Mouse (Mus musculus) forebrain, embryonic 14.5 days (tissue): ENCODE results near the gene Tmed5. TPM values are rescaled to one million over a fixed set of nuclear protein-coding genes. Genes with fewer than 3 reads are reported as not detected.
"Not testable (repeated sequence)": the region's sequence is repeated elsewhere in the genome, so short reads cannot be mapped to it uniquely, and the experiment has no call there.

Source experiments
- ATAC-seq: fragments of 200-750 bp; cut with Nextera tagmentation; 2 replicates; pipeline ENCODE4 v1.8.0; 2017; ENCODE audit warnings: mild to moderate bottlenecking, moderate library complexity
- DNase-seq: peaks from one replicate; pipeline ENCODE4 v3.0.0-alpha.2; 2015; ENCODE audit warnings: low spot score
- H3K27ac ChIP-seq: fragments of 300-500 bp; sonication (generic); 2 replicates; pipeline ENCODE4 v1.5.1; 2014; ENCODE audit warnings: low read depth, mild to moderate bottlenecking, control low read depth, low read length, moderate library complexity
- H3K27me3 ChIP-seq: fragments of 300-500 bp; sonication (generic); replicated peaks from 2 replicates; pipeline ENCODE4 v1.6.1; 2014; ENCODE audit warnings: low read length, control low read depth, mixed read lengths; ENCODE audit not compliant: control insufficient read depth, insufficient read depth
- H3K36me3 ChIP-seq: fragments of 300-500 bp; sonication (generic); 2 replicates; pipeline ENCODE4 v1.6.1; 2014; ENCODE audit warnings: low read length, control low read depth; ENCODE audit not compliant: control insufficient read depth, insufficient read depth
- H3K4me1 ChIP-seq: fragments of 300-500 bp; sonication (generic); 2 replicates; pipeline ENCODE4 v1.6.1; 2014; ENCODE audit warnings: antibody characterized with exemption, low read length, control low read depth; ENCODE audit not compliant: control insufficient read depth, insufficient read depth
- H3K4me2 ChIP-seq: fragments of 300-500 bp; sonication (generic); 2 replicates; pipeline ENCODE4 v1.6.1; 2014; ENCODE audit warnings: mild to moderate bottlenecking, control low read depth, low read length
- H3K4me3 ChIP-seq: fragments of 300-500 bp; sonication (generic); 2 replicates; pipeline ENCODE4 v1.5.1; 2014; ENCODE audit warnings: low read depth, low read length, control low read depth
- H3K9ac ChIP-seq: fragments of 300-500 bp; sonication (generic); 2 replicates; pipeline ENCODE4 v1.6.1; 2014; ENCODE audit warnings: mild to moderate bottlenecking, low read length, control low read depth, moderate library complexity
- H3K9me3 ChIP-seq: fragments of 300-500 bp; sonication (generic); replicated peaks from 2 replicates; pipeline ENCODE4 v1.6.1; 2016; ENCODE audit warnings: low read length, control low read depth, mixed read lengths; ENCODE audit not compliant: control insufficient read depth
- WGBS: fragments of 180-500 bp; shearing (Covaris S2); extraction: QIAGEN DNeasy Blood & Tissue Kit; methylation state at CpG from one replicate; pipeline ENCODE4 v1.1.7; 2014; 5-methylcytosine and 5-hydroxymethylcytosine counted together
- polyA plus RNA-seq: library from polyadenylated mRNA; unstranded; fragments of >200 nt; fragmentation: Nextera tagmentation; extraction: Ambion mirVana; gene quantifications from 2 replicates; pipeline ENCODE4 v1.2.1, GENCODE M21; 2014

The Tmed5 gene
- polyA plus RNA-seq, 1 experiment from 2014 or later, result 17.2 TPM

DNA sequence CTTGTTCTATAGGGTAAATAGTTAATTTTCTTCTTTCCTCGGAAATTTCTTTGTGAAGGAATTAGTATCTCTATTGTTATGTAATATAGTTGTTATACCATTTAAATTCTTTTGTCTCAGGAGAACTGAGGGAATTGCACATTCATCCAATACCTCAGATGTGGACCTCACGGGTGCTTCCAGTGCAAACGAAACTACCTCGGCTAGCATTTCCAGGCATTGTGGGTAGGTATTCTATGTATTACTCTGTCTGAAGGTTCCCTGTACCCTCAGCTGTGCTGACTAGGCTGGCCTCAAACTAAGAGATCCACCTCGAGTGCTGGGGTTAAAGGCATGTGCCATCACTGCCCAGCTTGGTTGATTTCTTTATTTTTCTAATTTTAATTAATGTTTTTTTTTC is 28.1 kb downstream of the Tmed5 start:
- Histone ChIP-seq H3K27ac (no peak overlapping the region), H3K4me1 (no peaks in the 10 kb centered on the region), H3K9ac (no peak overlapping the region), H3K27me3 (no peaks in the 10 kb centered on the region), H3K9me3 (no peaks in the 10 kb centered on the region), H3K4me3 (no peak overlapping the region), H3K36me3 (peaks cover 53% of the 10 kb centered on the region), H3K4me2 (no peak overlapping the region)
- DNase-seq, result no peak
- ATAC-seq, result no peak
- WGBS, result 86% methylated on average over 5 of the region's 5 CpGs

DNA sequence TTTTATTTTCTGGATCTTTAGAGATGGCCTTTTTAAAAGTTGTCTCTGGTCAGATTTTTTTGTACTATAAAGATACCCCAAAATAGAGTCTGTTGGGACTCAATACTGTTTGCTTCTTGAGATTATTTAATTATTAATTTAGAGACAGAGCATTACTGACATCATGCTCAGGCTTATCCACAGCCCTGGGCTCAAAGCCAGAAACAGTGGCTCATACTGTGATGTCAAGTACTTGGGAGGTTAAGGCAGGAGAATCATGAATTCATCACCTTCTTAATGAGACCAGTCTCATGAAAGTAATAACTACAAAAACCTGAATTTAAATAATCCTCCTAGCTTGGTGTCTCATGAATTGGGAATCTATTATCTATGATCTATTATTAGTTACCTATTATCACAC is 32.2 kb downstream of the Tmed5 start:
- no peaks in the 10 kb centered on the region for H3K27me3 ChIP-seq
- no peak overlapping the region for H3K4me3 ChIP-seq
- no peak overlapping the region for H3K9ac ChIP-seq
- DNase-seq, result peak; percentile 23
- peaks cover 64% of the 10 kb centered on the region for H3K36me3 ChIP-seq
- H3K4me1 ChIP-seq, result no peaks in the 10 kb centered on the region
- H3K4me2 ChIP-seq, result no peak overlapping the region
- no peak overlapping the region for H3K27ac ChIP-seq
- ATAC-seq, result no peak
- H3K9me3 ChIP-seq, result no peaks in the 10 kb centered on the region

DNA sequence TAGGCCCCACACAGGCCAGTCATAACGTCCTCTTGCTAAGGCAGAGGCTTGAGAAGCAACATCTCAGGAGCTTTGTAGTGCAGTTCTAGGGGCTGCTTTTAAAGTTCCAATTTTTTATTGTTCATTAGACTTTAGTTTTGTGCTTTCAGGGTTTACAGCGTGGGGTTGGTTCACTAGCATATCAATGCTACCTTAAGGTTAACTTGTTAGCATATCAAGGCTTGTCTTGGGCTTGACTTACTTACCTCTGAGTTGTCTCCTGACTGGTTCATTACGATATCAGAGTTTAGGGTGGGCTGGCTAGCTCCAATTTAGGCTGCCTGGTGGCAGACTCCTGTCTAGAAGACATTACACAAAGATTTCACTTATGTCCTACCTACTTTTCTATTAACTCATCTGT is 34.7 kb downstream of the Tmed5 start:
- H3K9me3 ChIP-seq, result no peaks in the 10 kb centered on the region
- H3K4me3 ChIP-seq, result no peak overlapping the region
- no peak for DNase-seq
- no peak for ATAC-seq
- H3K27ac ChIP-seq, result no peak overlapping the region
- peaks cover 64% of the 10 kb centered on the region for H3K36me3 ChIP-seq
- no peak overlapping the region for H3K9ac ChIP-seq
- H3K27me3 ChIP-seq, result no peaks in the 10 kb centered on the region
- 94% methylated on average over 3 of the region's 3 CpGs for WGBS
- no peak overlapping the region for H3K4me2 ChIP-seq
- no peaks in the 10 kb centered on the region for H3K4me1 ChIP-seq

DNA sequence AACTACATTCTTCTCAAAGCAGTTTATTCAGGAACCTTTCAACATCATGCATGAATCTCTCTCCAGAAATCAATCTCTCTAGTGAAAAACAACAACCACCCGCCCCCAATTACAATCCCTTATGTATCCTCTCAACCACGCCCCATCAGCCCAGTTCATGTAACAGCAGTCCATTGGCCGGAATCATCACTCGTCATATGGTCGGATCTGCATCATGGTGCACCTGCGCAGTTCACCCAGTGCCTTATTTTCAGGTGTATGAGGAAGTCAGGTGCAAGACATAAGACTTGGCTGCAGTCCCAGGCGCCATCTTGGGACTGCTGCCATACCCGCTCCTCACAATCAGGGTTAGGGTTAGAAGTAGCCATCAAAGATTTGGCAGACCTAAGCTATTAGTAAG is 39.7 kb downstream of the Tmed5 start:
- H3K4me3 ChIP-seq, H3K27me3 ChIP-seq, H3K4me1 ChIP-seq, ATAC-seq, H3K4me2 ChIP-seq, DNase-seq, H3K27ac ChIP-seq, H3K9ac ChIP-seq, H3K9me3 ChIP-seq: not testable (repeated sequence)
- 95% methylated on average over 8 of the region's 8 CpGs for WGBS
- peaks cover 70% of the 10 kb centered on the region for H3K36me3 ChIP-seq

GRCm38 (mm10) chr5:108085440-108085839 is 47.0 kb downstream of the Tmed5 start:
- no peaks in the 10 kb centered on the region for H3K9me3 ChIP-seq
- H3K27ac ChIP-seq, result no peak overlapping the region
- no peaks in the 10 kb centered on the region for H3K4me1 ChIP-seq
- H3K4me3 ChIP-seq, result no peak overlapping the region
- H3K4me2 ChIP-seq, result no peak overlapping the region
- no peak for DNase-seq
- H3K36me3 ChIP-seq, result peaks cover 65% of the 10 kb centered on the region
- no peak for ATAC-seq
- H3K9ac ChIP-seq, result no peak overlapping the region
- 95% methylated on average over 2 of the region's 2 CpGs for WGBS
- H3K27me3 ChIP-seq, result no peaks in the 10 kb centered on the region

GRCm38 (mm10) chr5:108082380-108082779 is 50.0 kb downstream of the Tmed5 start:
- Histone ChIP-seq H3K4me2 (no peak overlapping the region), H3K4me3 (no peak overlapping the region), H3K27ac (no peak overlapping the region), H3K36me3 (peaks cover 53% of the 10 kb centered on the region), H3K27me3 (no peaks in the 10 kb centered on the region), H3K9me3 (no peaks in the 10 kb centered on the region), H3K4me1 (no peaks in the 10 kb centered on the region), H3K9ac (no peak overlapping the region)
- WGBS, result 42% methylated on average over 2 of the region's 2 CpGs
- peak; percentile 21 for DNase-seq
- ATAC-seq, result no peak

DNA sequence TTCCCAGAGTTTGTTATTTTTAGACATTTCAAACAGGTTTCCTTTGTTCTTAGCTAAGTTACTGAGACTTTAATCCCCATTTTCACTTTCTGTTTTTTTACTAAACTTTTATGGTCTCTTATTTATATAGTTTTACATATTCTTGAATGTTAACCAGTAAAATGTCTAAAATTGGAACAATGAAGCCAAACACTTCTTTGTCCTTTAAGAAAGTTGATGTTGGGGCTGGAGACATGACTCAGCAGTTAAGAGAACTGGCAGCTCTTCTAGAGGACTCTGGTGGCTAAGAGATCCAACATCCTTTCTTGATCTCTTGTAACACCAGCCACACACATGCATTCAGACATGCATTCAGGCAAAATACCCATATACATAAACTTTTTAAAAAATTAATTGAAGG is 52.8 kb downstream of the Tmed5 start:
- no peak overlapping the region for H3K4me2 ChIP-seq

GRCm38 (mm10) chr5:108076833-108077540 is 55.4 kb downstream of the Tmed5 start:
- Histone ChIP-seq H3K4me2 (no peak overlapping the region), H3K27me3 (no peaks in the 10 kb centered on the region), H3K4me1 (no peaks in the 10 kb centered on the region), H3K9me3 (no peaks in the 10 kb centered on the region), H3K36me3 (peaks cover 45% of the 10 kb centered on the region; the same call in 1 of the 2 replicates), H3K4me3 (no peak overlapping the region), H3K27ac (no peak overlapping the region), H3K9ac (no peak overlapping the region)
- WGBS, result 39% methylated on average over 6 of the region's 6 CpGs
- DNase-seq (no peak), ATAC-seq (no peak)

More for the DNA sequence above, 52.8 kb downstream of the Tmed5 start:
- Histone ChIP-seq H3K4me3 (no peak overlapping the region), H3K36me3 (peaks cover 44% of the 10 kb centered on the region), H3K27ac (no peak overlapping the region), H3K9ac (no peak overlapping the region), H3K4me1 (no peaks in the 10 kb centered on the region), H3K9me3 (no peaks in the 10 kb centered on the region), H3K27me3 (no peaks in the 10 kb centered on the region)
- ATAC-seq, result no peak
- DNase-seq, result peak; percentile 2

GRCm38 (mm10) chr5:108076241-108076640 is 56.2 kb downstream of the Tmed5 start:
- H3K4me1 ChIP-seq, result no peaks in the 10 kb centered on the region
- H3K4me2 ChIP-seq, result no peak overlapping the region
- no peak for ATAC-seq
- no peaks in the 10 kb centered on the region for H3K9me3 ChIP-seq
- no peaks in the 10 kb centered on the region for H3K27me3 ChIP-seq
- H3K9ac ChIP-seq, result no peak overlapping the region
- H3K27ac ChIP-seq, result no peak overlapping the region
- DNase-seq, result no peak
- peaks cover 47% of the 10 kb centered on the region for H3K36me3 ChIP-seq
- H3K4me3 ChIP-seq, result no peak overlapping the region
